Mouse (Mus musculus) cerebral cortex, adult 2 months (tissue): ENCODE data around the gene Fam189a1.

Experiments used
- WGBS: fragments of 180-500 bp; shearing (Covaris S2); methylation state at CpG from one replicate; pipeline ENCODE4 v1.1.7; 2018; 5-methylcytosine and 5-hydroxymethylcytosine counted together

Gene Fam189a1

GRCm38 (mm10) chr7:65104207-65105096, 51.9 kb downstream of the Fam189a1 start:
- WGBS = 50% methylated on average over 17 of the region's 17 CpGs

- WGBS = 88% methylated on average over 2 of the region's 2 CpGs
Observed at GRCm38 (mm10) chr7:65101661-65102060, 54.7 kb downstream of the Fam189a1 start.

- WGBS = 53% methylated on average over 14 of the region's 14 CpGs
Observed at GRCm38 (mm10) chr7:65097708-65098107, 58.7 kb downstream of the Fam189a1 start.

GRCm38 (mm10) chr7:65095631-65096107, 60.7 kb downstream of the Fam189a1 start:
- 28% methylated on average over 5 of the region's 5 CpGs for WGBS

DNA sequence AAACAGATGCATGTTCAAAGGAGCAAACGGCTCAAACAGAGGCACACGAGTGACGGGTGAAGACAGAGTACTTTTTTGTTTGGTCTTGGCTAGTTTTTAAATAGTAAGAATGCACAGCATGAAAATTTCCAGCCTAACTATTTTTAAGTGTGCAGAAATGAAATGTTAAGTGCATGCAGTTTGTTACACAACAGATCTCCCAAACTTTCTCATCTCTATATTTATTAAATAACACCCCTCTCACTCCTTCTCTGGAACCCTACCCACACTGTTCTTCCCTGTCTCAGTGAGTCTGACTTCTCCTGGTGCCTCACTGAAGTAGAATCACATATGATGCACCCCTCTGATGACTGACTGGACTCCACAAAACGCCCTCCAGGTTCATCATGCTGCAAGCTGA, 63.1 kb downstream of the Fam189a1 start:
- whole genome bisulfite sequencing = 46% methylated on average over 4 of the region's 4 CpGs

- 57% methylated on average over 4 of the region's 4 CpGs for WGBS
Observed at GRCm38 (mm10) chr7:65091486-65091885, 64.9 kb downstream of the Fam189a1 start.

DNA sequence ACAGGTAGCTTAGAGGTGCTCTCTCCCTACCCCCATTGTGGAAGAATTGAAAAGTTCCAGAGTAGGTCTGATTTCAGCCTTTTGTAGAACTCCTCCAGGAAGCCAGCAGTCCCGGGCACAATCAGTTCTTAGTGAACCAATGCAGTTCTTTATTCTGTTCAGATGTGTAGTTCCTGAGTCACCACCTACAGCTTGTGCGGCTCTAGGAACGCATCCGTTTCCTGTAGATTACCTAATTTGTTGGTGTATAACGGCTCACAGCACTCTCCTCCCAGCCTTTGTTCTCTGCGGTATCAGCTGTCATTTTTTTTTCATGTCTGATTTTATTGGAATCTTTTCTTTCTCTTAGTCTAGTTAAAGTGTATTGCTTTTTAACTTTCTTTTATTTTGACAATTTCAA, 70.4 kb downstream of the Fam189a1 start:
- 66% methylated on average over 6 of the region's 6 CpGs for WGBS

GRCm38 (mm10) chr7:65082778-65083091, 73.6 kb downstream of the Fam189a1 start:
- 71% methylated on average over 3 of the region's 3 CpGs for WGBS

GRCm38 (mm10) chr7:65081979-65082777, 74.2 kb downstream of the Fam189a1 start:
- WGBS = 62% methylated on average over 6 of the region's 6 CpGs

DNA sequence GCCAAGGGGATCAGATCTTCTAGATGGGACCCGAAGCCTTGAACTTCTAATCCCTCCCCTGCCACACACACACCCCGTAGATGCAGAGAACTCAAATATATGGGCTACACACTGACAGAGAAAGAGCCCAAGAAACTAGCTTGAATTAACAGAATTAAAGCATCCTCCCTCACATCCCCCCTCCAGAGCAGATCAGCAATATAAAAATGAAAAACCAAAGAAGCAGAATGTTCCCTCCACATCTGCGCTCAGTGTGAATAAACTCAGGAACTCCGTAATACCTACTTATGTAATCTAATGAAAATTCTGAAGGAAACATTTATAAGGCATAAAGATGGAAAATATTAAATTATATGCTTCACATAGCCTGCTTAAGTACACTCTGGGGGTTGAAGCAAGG, 80.2 kb downstream of the Fam189a1 start:
- 68% methylated on average over 4 of the region's 4 CpGs for whole genome bisulfite sequencing

GRCm38 (mm10) chr7:65074194-65074593, 82.2 kb downstream of the Fam189a1 start:
- WGBS = 61% methylated on average over 9 of the region's 9 CpGs

DNA sequence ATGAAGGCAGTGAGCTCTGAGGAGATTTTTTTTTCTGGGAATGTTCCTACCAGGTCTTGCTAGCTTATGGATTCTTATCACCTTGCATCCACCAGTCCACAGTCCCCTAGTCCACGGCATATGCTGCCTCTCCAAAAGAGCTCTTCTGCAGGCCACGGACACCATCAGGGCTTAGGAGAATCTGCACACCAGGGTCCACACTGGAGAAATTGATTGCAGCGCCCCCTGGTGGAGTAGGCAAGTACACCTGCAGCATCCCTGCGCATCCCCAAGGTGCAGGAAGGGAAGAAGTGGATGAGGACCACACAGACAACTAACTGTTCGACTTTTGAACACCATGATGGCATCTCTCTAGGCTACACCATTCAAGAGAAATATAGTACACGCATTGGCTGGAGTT, 82.8 kb downstream of the Fam189a1 start:
- 28% methylated on average over 6 of the region's 6 CpGs for WGBS

- WGBS = 79% methylated on average over 7 of the region's 7 CpGs
Observed at GRCm38 (mm10) chr7:65066211-65066610, 90.2 kb downstream of the Fam189a1 start.

- 88% methylated on average over 7 of the region's 7 CpGs for whole genome bisulfite sequencing
Observed at GRCm38 (mm10) chr7:65065457-65065856, 90.9 kb downstream of the Fam189a1 start.

- 75% methylated on average over 5 of the region's 5 CpGs for WGBS
Observed at GRCm38 (mm10) chr7:65064638-65065037, 91.7 kb downstream of the Fam189a1 start.

DNA sequence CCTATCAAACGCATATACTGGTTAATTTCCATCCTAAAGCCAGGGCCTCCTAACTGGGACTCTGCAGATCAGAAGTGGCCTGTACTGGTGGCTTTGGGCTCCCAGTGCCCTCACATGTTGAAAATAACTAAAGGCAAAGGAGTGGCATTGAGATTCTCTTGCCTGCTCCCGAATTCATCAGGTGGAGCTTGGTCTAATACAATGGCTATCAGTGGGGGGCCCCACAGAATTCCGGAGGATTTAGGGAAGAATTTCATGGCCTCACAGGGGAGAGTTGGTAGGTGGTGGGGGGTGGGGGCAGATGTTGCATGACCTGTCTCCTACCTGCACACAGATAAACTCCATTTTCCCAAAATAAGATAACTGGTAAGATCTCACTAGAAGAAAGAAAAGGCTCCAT, 92.3 kb downstream of the Fam189a1 start:
- 56% methylated on average over 3 of the region's 3 CpGs for WGBS

DNA sequence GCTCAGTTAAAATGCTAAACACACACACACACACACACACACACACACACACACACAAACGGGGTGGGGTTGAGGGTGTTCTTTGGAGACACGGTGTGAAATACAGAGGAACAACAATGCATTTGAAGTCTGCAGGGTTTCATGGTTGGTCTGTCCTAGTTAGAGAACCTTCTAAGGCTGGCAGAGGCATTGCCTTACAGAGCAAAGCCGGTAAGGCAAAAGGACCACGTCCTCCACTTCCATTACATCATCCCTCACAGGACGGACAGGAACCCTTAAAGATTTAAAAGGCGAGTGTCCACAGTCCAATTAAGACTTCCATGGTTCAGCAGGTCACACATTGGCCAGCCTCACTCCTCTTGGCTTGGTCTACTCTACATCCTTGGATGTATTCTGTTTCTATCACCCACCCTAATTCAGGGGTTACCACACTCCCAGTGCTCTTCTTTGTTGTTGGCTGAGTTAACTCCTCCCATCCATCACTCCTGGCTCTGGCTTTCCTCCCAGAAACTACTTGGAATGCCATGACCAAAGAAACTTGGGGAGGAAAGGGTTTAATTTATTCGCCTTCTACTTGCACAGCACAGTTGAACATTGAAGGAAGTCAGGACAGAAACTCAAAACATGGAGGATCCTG, 96.1 kb downstream of the Fam189a1 start:
- 66% methylated on average over 7 of the region's 7 CpGs for WGBS

- 81% methylated on average over 6 of the region's 6 CpGs for WGBS
Observed at GRCm38 (mm10) chr7:65056864-65057263, 99.5 kb downstream of the Fam189a1 start.

GRCm38 (mm10) chr7:65051986-65052385, 104.4 kb downstream of the Fam189a1 start:
- WGBS = 86% methylated on average over 1 of the region's 1 CpGs

DNA sequence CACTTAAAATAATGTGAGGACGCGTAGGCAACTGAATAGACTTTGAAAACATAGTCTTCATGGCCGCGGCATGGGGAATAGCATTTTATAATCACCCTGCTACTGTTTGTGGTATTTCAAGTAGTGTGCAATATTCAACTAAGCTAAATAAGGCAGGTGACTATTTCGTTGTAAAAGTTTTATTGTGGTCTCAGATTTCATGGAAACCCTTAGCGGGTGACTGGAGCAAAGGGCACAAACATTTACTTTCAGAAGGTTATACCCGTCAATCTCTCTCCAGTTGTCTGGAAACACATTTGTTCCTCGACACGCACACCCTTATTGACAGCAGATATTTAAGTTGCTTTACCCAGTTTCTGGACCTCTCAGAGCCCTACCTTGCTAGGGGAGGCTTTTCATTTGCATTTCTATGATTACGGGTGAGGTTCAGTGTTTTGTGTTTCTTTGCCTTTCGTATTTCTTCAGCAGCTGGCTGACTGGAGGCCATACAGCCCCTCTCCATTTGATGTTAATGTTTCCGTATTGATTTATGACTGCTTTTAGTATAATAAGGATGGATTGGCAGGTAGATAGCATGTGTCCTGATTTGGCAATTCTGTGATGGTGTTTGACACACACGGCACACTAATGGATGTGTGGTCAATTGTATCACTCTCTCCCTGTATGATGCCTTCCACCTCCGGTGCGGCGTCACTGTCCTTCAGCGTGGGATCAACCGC, 107.0 kb downstream of the Fam189a1 start:
- 95% methylated on average over 18 of the region's 18 CpGs for WGBS

GRCm38 (mm10) chr7:65047700-65048099, 108.7 kb downstream of the Fam189a1 start:
- 49% methylated on average over 5 of the region's 5 CpGs for WGBS

DNA sequence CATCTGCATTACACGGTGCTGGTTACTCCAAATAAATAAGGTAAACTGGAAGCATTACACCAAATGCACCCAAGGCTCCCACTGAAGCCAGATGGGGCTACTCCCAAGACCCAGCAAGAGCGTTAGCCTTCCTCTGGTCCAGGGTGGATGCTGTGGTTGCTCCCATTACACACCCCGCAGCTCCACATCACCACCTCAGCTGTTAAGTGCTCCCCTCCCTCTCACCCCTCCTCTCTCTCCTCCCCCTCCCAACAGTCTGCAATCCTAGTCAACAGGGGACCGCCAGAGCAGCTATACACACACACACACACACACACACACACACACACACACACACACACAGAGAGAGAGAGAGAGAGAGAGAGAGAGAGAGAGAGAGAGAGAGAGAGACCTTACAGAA, 109.7 kb downstream of the Fam189a1 start:
- WGBS = 74% methylated on average over 4 of the region's 4 CpGs
